Mouse (Mus musculus) heart, embryonic 10.5 days (tissue): ENCODE data around the gene Dpm1. TPM values are rescaled to one million over a fixed set of nuclear protein-coding genes. Genes with fewer than 3 reads are reported as not detected.
A peak's percentile ranks its signal among the peaks of the same experiment; 100 is the strongest.

ENCODE experiments used
- DNase-seq: peaks from one replicate; pipeline ENCODE4 v3.0.0-alpha.2; 2017; ENCODE audit warnings: low spot score
- H3K27ac ChIP-seq: fragments of 300-500 bp; sonication (generic); 2 replicates; pipeline ENCODE4 v1.5.1; 2016; ENCODE audit warnings: mild to moderate bottlenecking
- H3K27me3 ChIP-seq: fragments of 300-500 bp; sonication (generic); 2 replicates; pipeline ENCODE4 v1.6.1; 2016; ENCODE audit warnings: mild to moderate bottlenecking; ENCODE audit not compliant: poor library complexity, insufficient read depth, severe bottlenecking
- H3K36me3 ChIP-seq: fragments of 300-500 bp; sonication (generic); 2 replicates; pipeline ENCODE4 v1.6.1; 2016; ENCODE audit warnings: mild to moderate bottlenecking, moderate library complexity
- H3K4me1 ChIP-seq: fragments of 300-500 bp; sonication (generic); 2 replicates; pipeline ENCODE4 v1.6.1; 2016; ENCODE audit warnings: mild to moderate bottlenecking
- H3K4me3 ChIP-seq: fragments of 300-500 bp; sonication (generic); 2 replicates; pipeline ENCODE4 v1.5.1; 2016; ENCODE audit warnings: mild to moderate bottlenecking, moderate library complexity
- H3K9me3 ChIP-seq: fragments of 300-500 bp; sonication (generic); 2 replicates; pipeline ENCODE4 v1.6.1; 2016; ENCODE audit warnings: mild to moderate bottlenecking, moderate library complexity
- WGBS: fragments of 180-500 bp; shearing (Covaris S2); methylation state at CpG from one replicate; pipeline ENCODE4 v1.1.7; 2016; 5-methylcytosine and 5-hydroxymethylcytosine counted together
- polyA plus RNA-seq: library from polyadenylated mRNA; unstranded; fragments of >200 nt; fragmentation: Nextera tagmentation; extraction: Ambion mirVana; gene quantifications from 2 replicates; pipeline ENCODE4 v1.2.1, GENCODE M21; 2016

Dpm1 gene
- polyA plus RNA-seq, 1 experiment from 2014 or later = 79.5 TPM

DNA sequence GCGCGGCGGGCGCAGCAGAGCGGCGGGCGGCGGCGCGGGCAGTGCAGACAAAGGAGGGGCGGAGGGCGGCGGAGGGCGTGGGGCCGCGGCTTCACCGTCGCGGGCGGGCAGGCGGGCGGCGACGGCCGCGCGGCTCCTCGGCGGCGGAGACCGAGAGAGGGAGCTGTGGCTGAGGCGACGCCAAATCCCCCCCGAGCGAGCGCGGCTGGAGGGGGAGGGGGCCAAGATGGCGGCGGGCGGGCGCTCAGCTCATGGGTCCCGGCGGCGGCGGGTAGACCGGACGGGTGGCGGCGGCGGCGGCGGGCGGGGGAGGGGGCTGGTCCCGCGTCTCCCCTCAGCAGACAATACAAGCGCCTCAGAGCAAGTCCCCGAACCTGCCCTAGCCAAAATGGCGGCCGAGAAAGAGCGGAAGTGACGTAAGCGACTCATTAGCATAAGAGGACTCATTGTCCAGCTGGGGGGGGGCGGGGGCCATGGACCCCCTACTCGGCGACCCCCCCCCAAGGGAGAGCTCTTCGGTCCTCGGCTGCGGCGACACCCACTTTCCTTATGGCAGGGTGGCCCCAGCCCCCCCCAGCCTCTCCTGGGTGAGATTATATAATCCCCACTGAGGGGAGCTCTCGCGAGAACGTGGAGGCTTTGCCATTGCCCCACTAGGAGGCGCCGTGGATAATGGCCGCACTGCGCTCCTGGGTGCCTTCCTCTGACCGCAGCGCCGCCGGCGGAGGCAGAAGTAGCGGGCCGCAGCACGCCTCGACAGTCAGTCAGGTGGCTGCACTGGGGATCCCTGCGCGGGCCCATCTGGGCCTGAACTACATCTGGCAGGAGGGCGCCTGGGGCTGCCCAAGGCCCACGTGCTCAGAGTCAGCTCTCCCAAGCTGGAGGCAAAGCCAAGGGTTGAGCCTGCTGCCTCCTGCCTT lies 23.4 kb downstream of the Dpm1 start, which contains the start of gene Adnp:
TSS of gene Adnp (minus strand) at position 388 of the 920 bp plus-strand sequence.
- whole genome bisulfite sequencing = 6% methylated on average over 73 of the region's 89 CpGs
- DNase-seq = peak; percentile 98
- H3K27me3 ChIP-seq = no peaks in the 10 kb centered on the region
- H3K4me1 ChIP-seq = peaks cover 20% of the 10 kb centered on the region
- H3K27ac ChIP-seq = peak within 1 kb of the TSS; percentile 100
- H3K9me3 ChIP-seq = no peaks in the 10 kb centered on the region
- peak within 1 kb of the TSS; percentile 99 for H3K4me3 ChIP-seq
- H3K36me3 ChIP-seq = peaks cover 62% of the 10 kb centered on the region

- no peak for DNase-seq
- Histone ChIP-seq H3K27me3 (no peaks in the 10 kb centered on the region), H3K9me3 (no peaks in the 10 kb centered on the region), H3K4me1 (peaks cover 21% of the 10 kb centered on the region), H3K4me3 (peak overlapping the region; percentile 99), H3K36me3 (peaks cover 56% of the 10 kb centered on the region), H3K27ac (peak overlapping the region; percentile 100)
- under 1% methylated on average over 44 of the region's 49 CpGs for WGBS
Measured at GRCm38 (mm10) chr2:168205681-168206631, 24.4 kb downstream of the Dpm1 start.

- 11% methylated on average over 6 of the region's 6 CpGs for WGBS
- Histone ChIP-seq H3K36me3 (peaks cover 56% of the 10 kb centered on the region), H3K9me3 (no peaks in the 10 kb centered on the region), H3K4me1 (peaks cover 28% of the 10 kb centered on the region), H3K27ac (peak overlapping the region; percentile 100), H3K27me3 (no peaks in the 10 kb centered on the region), H3K4me3 (peak overlapping the region; percentile 99)
- peak; percentile 96 for DNase-seq
Measured at GRCm38 (mm10) chr2:168205265-168205664, 25.1 kb downstream of the Dpm1 start.

GRCm38 (mm10) chr2:168204476-168204999 lies 25.9 kb downstream of the Dpm1 start:
- no peaks in the 10 kb centered on the region for H3K9me3 ChIP-seq
- no peak for DNase-seq
- WGBS = 88% methylated on average over 8 of the region's 8 CpGs
- H3K27me3 ChIP-seq = no peaks in the 10 kb centered on the region
- H3K4me1 ChIP-seq = peaks cover 33% of the 10 kb centered on the region
- peak overlapping the region; percentile 99 for H3K4me3 ChIP-seq
- no peak overlapping the region for H3K27ac ChIP-seq
- peaks cover 52% of the 10 kb centered on the region for H3K36me3 ChIP-seq

GRCm38 (mm10) chr2:168200014-168200691 lies 30.2 kb downstream of the Dpm1 start:
- DNase-seq = no peak
- Histone ChIP-seq H3K27ac (no peak overlapping the region), H3K36me3 (peaks cover 53% of the 10 kb centered on the region), H3K4me1 (peaks cover 43% of the 10 kb centered on the region), H3K4me3 (no peak overlapping the region), H3K27me3 (no peaks in the 10 kb centered on the region), H3K9me3 (no peaks in the 10 kb centered on the region)
- WGBS = 70% methylated on average over 4 of the region's 5 CpGs

- Histone ChIP-seq H3K4me3 (no peak overlapping the region), H3K27me3 (no peaks in the 10 kb centered on the region), H3K27ac (no peak overlapping the region), H3K4me1 (peaks cover 41% of the 10 kb centered on the region), H3K36me3 (peaks cover 51% of the 10 kb centered on the region), H3K9me3 (no peaks in the 10 kb centered on the region)
- DNase-seq = no peak
- WGBS = 89% methylated on average over 4 of the region's 4 CpGs
Measured at GRCm38 (mm10) chr2:168199476-168199875, 30.9 kb downstream of the Dpm1 start.

DNA sequence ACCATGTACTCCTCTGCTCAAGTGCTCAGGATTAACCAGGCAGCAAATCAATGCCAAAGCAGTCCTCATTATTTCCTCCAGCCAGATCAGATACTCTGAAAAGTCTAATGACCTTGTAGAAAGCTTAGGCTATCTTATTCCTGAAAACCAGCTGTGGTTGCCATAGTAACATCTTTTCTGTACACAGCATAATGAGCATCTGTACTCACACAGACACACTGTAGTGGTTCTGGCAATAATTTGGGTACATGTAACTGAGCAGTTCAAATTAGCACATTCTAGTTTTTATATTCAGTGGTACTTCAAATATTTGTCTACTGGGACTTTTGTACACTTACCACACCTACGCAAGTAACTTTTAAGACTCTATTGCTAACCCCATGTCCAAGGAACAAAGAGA lies 32.0 kb downstream of the Dpm1 start:
- H3K27me3 ChIP-seq = no peaks in the 10 kb centered on the region
- H3K4me3 ChIP-seq = no peak overlapping the region
- no peaks in the 10 kb centered on the region for H3K9me3 ChIP-seq
- WGBS = 94% methylated on average over 1 of the region's 1 CpGs
- DNase-seq = no peak
- H3K4me1 ChIP-seq = peaks cover 47% of the 10 kb centered on the region
- H3K36me3 ChIP-seq = peaks cover 42% of the 10 kb centered on the region
- no peak overlapping the region for H3K27ac ChIP-seq

GRCm38 (mm10) chr2:168195721-168196120 lies 34.7 kb downstream of the Dpm1 start:
- Histone ChIP-seq H3K36me3 (peaks cover 43% of the 10 kb centered on the region), H3K4me3 (no peak overlapping the region), H3K4me1 (peaks cover 49% of the 10 kb centered on the region), H3K27me3 (no peaks in the 10 kb centered on the region), H3K27ac (no peak overlapping the region), H3K9me3 (no peaks in the 10 kb centered on the region)
- WGBS = 75% methylated on average over 2 of the region's 2 CpGs
- DNase-seq = no peak

DNA sequence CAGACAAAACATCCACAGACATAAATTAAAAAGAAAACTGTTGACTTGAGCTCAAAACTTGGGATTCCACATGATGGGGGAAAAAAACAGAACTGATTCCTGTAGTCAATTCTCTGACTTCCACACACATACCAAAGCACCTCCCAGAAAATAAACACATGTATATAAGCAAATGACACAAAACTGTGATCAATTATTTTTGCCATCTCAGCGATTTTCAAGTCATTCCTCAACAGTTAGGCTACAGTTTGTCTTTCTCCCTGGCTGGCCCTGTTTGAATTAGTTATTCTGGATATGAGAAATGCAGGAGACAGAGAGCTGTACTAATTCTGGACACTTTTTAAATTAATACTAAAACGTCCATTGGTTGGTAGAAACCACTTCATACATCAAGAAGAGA lies 36.7 kb downstream of the Dpm1 start:
- DNase-seq = no peak
- Histone ChIP-seq H3K9me3 (no peaks in the 10 kb centered on the region), H3K4me3 (no peak overlapping the region), H3K4me1 (peaks cover 51% of the 10 kb centered on the region), H3K36me3 (peaks cover 40% of the 10 kb centered on the region), H3K27ac (no peak overlapping the region), H3K27me3 (no peaks in the 10 kb centered on the region)
- WGBS = 69% methylated on average over 2 of the region's 2 CpGs

DNA sequence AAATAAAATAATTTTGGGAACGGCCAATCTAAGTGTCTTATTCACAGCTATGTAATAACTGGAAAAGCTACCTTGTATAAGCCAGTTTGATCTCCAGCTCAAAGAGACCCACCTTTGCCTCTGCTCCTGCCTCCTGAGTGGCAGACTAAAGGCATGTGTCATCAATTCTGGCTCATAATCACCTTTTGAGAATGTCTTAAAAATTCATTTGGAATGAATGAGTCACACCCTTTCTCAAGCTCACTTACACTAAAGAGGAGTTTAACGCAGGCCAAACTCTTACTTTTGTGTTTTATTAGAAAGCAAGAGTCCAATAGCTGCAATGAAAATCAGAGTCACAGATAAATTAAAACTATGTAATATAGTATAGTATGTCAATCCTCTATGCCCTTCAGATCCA lies 38.5 kb downstream of the Dpm1 start:
- H3K27me3 ChIP-seq = no peaks in the 10 kb centered on the region
- H3K4me1 ChIP-seq = peaks cover 49% of the 10 kb centered on the region
- H3K27ac ChIP-seq = no peak overlapping the region
- H3K4me3 ChIP-seq = no peak overlapping the region
- DNase-seq = no peak
- 93% methylated on average over 2 of the region's 2 CpGs for WGBS
- no peaks in the 10 kb centered on the region for H3K9me3 ChIP-seq
- H3K36me3 ChIP-seq = peaks cover 45% of the 10 kb centered on the region

DNA sequence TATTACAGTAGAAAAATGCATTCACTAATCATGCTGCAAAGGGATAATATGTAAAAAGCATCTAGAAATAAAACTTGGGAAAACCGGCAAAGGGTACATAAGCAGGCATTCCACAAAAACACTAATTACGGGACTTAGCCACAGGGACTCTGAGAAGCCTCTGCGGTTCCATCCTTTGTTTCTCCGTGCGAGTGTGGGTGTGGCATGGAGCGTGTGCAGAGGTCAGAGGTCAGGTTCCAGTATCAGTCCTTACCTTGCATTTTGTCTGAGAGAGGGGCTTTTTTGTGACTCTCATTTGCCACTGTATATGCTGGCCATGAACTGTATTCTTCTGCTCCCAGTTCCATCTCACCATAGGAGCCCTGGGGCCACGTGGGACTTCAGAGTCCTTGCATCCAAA lies 54.4 kb downstream of the Dpm1 start:
- Histone ChIP-seq H3K9me3 (no peaks in the 10 kb centered on the region), H3K4me3 (no peak overlapping the region), H3K4me1 (peaks cover 5% of the 10 kb centered on the region), H3K27ac (no peak overlapping the region), H3K36me3 (peaks cover 36% of the 10 kb centered on the region), H3K27me3 (no peaks in the 10 kb centered on the region)
- no peak for DNase-seq
- 64% methylated on average over 7 of the region's 7 CpGs for WGBS

DNA sequence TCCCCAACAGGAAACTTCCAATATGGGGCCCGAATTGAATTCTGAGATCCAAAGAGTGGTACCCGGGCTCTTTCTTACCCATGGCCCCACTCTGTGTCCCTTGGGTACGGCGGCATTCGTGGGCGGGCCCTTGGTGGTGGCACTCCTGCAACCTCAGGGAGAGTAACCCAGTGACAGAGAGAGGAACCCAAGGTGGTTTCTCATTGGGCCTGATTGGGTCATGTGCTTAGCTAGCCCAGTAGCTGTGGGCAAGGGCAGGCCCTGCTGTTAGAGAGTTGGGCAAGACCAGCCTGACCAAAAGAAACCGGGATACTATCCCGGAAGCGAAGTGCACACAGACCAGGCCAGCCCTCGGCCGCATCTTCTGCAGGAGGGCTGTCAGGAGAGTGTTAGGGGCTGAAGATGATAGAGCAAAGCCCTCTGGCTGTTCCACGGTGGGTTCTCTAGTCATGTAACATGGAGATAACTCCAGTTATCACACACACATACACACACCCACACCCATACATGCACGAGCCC lies 60.2 kb downstream of the Dpm1 start:
- Histone ChIP-seq H3K36me3 (peaks cover 16% of the 10 kb centered on the region), H3K9me3 (no peaks in the 10 kb centered on the region), H3K4me1 (peaks cover 48% of the 10 kb centered on the region), H3K4me3 (peak overlapping the region; percentile 49), H3K27ac (peak overlapping the region; percentile 86), H3K27me3 (no peaks in the 10 kb centered on the region)
- peak; percentile 86 for DNase-seq
- WGBS = 7% methylated on average over 13 of the region's 13 CpGs
